Mouse (Mus musculus): ENCODE measurements at regions not wholly inside any gene's neighbourhood (a gene's known extent, or its start where the extent isn't known, plus 50 kb on each side); places are given as distances from the start of the nearest gene placed in this dataset.

GRCm38 (mm10) chr6:7941786-7942185 is 97.1 kb downstream of the C1galt1 start:
- no peak for DNase-seq (ENCODE audit: low read depth, low spot score)

DNA sequence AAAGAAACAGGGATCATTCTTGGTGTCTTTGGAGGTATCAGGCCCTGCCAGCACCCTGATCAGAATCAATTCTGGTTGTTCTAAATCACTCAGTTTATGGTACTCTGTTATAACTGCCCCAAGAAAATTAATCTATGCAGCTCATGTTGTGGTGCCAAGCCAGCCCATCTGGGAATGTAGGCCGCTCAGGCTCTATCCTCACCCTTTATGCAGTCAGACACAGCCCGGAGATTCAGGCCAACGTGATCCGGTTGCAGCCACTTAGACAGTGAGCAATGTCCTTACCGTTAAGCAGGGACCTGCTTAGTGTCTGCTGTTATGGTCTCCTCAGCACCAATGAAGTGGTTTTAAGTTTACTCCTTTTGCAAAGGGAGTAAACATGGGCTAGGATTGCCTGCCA is 98.5 kb downstream of the C1galt1 start:
- DNase-seq (ENCODE audit: low read depth, low spot score) = no peak

GRCm38 (mm10) chr6:7943656-7944055 is 99.0 kb downstream of the C1galt1 start:
- DNase-seq (ENCODE audit: low read depth, low spot score) = peak; percentile 69
